Mouse (Mus musculus) forebrain, embryonic 16.5 days (tissue): ENCODE data around the gene Mrpl46. TPM values are rescaled to one million over a fixed set of nuclear protein-coding genes. Genes with fewer than 3 reads are reported as not detected.

ENCODE experiments used
- ATAC-seq: fragments of 200-750 bp; cut with Nextera tagmentation; 2 replicates; pipeline ENCODE4 v1.8.0; 2017; ENCODE audit warnings: mild to moderate bottlenecking, moderate library complexity
- H3K27ac ChIP-seq: fragments of 300-500 bp; sonication (generic); 2 replicates; pipeline ENCODE4 v1.5.1; 2014; ENCODE audit warnings: low read length, control low read depth
- H3K27me3 ChIP-seq: fragments of 300-500 bp; sonication (generic); replicated peaks from 2 replicates; pipeline ENCODE4 v1.6.1; 2014; ENCODE audit warnings: low read length; ENCODE audit not compliant: control insufficient read depth, insufficient read depth
- H3K36me3 ChIP-seq: fragments of 300-500 bp; sonication (generic); 2 replicates; pipeline ENCODE4 v1.6.1; 2014; ENCODE audit not compliant: control insufficient read depth, insufficient read depth
- H3K4me1 ChIP-seq: fragments of 300-500 bp; sonication (generic); replicated peaks from 2 replicates; pipeline ENCODE4 v1.6.1; 2014; ENCODE audit warnings: low read length; ENCODE audit not compliant: control insufficient read depth, insufficient read depth
- H3K4me2 ChIP-seq: fragments of 300-500 bp; sonication (generic); 2 replicates; pipeline ENCODE4 v1.6.1; 2014; ENCODE audit warnings: mild to moderate bottlenecking, low read length, control low read depth
- H3K4me3 ChIP-seq: fragments of 300-500 bp; sonication (generic); replicated peaks from 2 replicates; pipeline ENCODE4 v1.5.1; 2014; ENCODE audit warnings: mild to moderate bottlenecking, low read length, control low read depth
- H3K9ac ChIP-seq: fragments of 300-500 bp; sonication (generic); replicated peaks from 2 replicates; pipeline ENCODE4 v1.6.1; 2014; ENCODE audit warnings: low read depth, low read length, control low read depth
- H3K9me3 ChIP-seq: fragments of 300-500 bp; sonication (generic); 2 replicates; pipeline ENCODE4 v1.6.1; 2016; ENCODE audit warnings: low read length; ENCODE audit not compliant: control insufficient read depth
- WGBS: fragments of 180-500 bp; shearing (Covaris S2); extraction: QIAGEN DNeasy Blood & Tissue Kit; methylation state at CpG from one replicate; pipeline ENCODE4 v1.1.7; 2014; 5-methylcytosine and 5-hydroxymethylcytosine counted together
- polyA plus RNA-seq: library from polyadenylated mRNA; unstranded; fragments of >200 nt; fragmentation: Nextera tagmentation; extraction: Ambion mirVana; gene quantifications from 2 replicates; pipeline ENCODE4 v1.2.1, GENCODE M21; 2015

Gene Mrpl46
- polyA plus RNA-seq, 1 experiment from 2014 or later = 52.9 TPM

DNA sequence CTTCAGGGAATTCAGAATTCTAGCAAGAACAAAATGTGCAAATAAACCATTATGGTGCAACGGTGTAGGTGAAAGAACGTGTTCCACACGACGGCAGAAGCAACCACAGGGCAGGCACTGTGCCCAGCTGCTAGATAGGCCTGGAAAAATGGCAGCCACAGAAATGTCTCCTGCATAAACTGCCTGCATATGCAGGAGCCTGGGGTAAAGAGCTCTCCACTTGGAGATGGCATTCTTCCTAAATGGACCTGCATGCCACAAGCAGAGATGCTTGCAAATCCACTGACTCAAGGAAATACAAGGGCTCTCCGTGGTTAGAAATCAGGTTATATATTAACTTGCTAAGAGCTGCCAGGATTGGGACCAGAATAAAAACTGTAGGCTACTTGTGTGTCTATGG, 4.6 kb downstream of the Mrpl46 start:
- WGBS = 92% methylated on average over 5 of the region's 5 CpGs
- H3K9ac ChIP-seq = no peak overlapping the region
- no peaks in the 10 kb centered on the region for H3K27me3 ChIP-seq
- H3K36me3 ChIP-seq = peaks cover 31% of the 10 kb centered on the region
- ATAC-seq = no peak
- H3K4me1 ChIP-seq = peaks cover 9% of the 10 kb centered on the region
- H3K27ac ChIP-seq = no peak overlapping the region
- H3K4me2 ChIP-seq = no peak overlapping the region
- H3K9me3 ChIP-seq = no peaks in the 10 kb centered on the region
- H3K4me3 ChIP-seq = no peak overlapping the region

DNA sequence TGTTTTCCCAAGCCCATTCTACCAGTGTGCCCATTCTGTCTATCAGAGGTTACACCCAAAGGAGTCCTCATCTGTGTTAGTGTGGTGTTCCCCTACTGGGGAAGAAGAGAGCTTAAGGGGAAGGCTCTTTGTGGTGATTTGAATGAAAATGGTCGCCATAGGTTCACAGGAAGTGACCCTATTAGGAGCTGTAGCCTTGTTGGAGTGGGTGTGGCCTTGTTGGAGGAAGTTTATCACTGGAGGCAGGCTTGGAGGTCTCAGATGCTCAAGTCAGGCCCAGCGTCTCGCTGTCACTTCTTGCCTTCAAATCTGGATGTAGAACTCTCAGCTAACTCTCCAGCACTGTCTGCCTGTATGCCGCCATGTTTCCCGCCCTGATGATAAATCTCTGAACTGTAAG, 12.4 kb downstream of the Mrpl46 start:
- Histone ChIP-seq H3K9me3 (no peaks in the 10 kb centered on the region), H3K36me3 (peaks cover 11% of the 10 kb centered on the region), H3K4me2 (no peak overlapping the region), H3K27ac (no peak overlapping the region), H3K9ac (no peak overlapping the region), H3K27me3 (no peaks in the 10 kb centered on the region), H3K4me3 (no peak overlapping the region), H3K4me1 (peaks cover 7% of the 10 kb centered on the region; the same call in 1 of the 2 replicates)
- WGBS = 86% methylated on average over 5 of the region's 5 CpGs
- no peak for ATAC-seq

DNA sequence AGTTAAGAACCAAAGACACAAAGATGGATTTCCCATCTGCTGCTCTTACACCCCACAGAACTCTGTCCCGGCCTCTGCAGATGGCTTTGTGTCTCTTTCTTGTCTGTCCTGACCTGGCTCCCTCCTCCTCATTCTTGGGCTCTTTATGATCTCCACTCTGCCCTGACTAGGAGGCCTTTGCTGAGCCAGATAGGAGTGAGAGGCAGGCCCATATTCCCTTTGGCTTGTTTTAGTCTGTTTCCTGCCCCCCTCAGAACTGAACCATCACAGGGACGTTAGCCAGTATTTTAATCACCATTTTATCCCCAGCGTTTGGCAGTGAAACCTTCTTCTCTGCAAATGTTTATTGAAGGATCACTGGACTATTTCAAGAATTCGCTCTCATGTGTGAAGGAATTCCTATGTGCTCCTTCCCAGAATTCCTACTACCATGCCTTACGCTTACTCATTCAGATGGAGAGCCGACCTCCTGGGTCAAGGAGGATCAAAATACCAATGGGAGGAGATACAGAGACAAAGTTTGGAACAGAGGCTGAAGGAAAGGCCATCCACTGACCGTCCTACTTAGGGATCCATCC, 14.2 kb downstream of the Mrpl46 start:
- no peak overlapping the region for H3K9ac ChIP-seq
- no peaks in the 10 kb centered on the region for H3K36me3 ChIP-seq
- no peak overlapping the region for H3K4me3 ChIP-seq
- no peaks in the 10 kb centered on the region for H3K27me3 ChIP-seq
- no peaks in the 10 kb centered on the region for H3K9me3 ChIP-seq
- peaks cover 12% of the 10 kb centered on the region; the same call in 1 of the 2 replicates for H3K4me1 ChIP-seq
- H3K27ac ChIP-seq = no peak overlapping the region
- ATAC-seq = no peak
- WGBS = 76% methylated on average over 7 of the region's 7 CpGs
- no peak overlapping the region for H3K4me2 ChIP-seq

DNA sequence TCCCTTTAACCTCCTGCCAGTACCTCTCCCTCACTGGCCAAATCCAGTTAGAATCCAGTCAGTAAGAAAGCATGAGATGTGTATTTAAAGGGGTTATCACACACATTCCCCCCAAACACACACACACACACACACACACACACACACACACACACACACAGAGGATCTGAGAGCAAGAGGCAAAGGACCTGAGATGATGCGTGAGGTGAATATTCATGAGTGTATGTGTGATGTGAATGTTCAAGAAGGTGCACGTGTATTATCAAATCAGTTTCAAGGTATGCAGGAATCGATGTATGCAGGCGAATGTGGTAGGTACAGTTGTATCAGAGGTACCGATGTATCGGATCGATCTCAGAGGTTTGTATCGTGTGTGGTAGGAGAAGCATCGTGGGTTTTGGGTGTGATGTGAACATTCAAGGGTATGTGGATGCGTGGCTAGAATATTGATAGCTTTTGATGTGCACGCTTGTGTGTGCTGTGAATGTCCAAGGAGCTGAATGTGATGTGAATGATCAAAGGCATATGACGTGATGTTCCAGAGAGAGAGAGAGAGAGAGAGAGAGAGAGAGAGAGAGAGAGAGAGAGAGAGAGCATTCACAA, 15.3 kb downstream of the Mrpl46 start:
- Histone ChIP-seq H3K9me3 (no peaks in the 10 kb centered on the region), H3K9ac (no peak overlapping the region), H3K4me1 (peaks cover 12% of the 10 kb centered on the region; the same call in 1 of the 2 replicates), H3K36me3 (no peaks in the 10 kb centered on the region), H3K27me3 (no peaks in the 10 kb centered on the region), H3K27ac (no peak overlapping the region), H3K4me3 (no peak overlapping the region), H3K4me2 (no peak overlapping the region)
- ATAC-seq = no peak
- WGBS = 81% methylated on average over 12 of the region's 12 CpGs

DNA sequence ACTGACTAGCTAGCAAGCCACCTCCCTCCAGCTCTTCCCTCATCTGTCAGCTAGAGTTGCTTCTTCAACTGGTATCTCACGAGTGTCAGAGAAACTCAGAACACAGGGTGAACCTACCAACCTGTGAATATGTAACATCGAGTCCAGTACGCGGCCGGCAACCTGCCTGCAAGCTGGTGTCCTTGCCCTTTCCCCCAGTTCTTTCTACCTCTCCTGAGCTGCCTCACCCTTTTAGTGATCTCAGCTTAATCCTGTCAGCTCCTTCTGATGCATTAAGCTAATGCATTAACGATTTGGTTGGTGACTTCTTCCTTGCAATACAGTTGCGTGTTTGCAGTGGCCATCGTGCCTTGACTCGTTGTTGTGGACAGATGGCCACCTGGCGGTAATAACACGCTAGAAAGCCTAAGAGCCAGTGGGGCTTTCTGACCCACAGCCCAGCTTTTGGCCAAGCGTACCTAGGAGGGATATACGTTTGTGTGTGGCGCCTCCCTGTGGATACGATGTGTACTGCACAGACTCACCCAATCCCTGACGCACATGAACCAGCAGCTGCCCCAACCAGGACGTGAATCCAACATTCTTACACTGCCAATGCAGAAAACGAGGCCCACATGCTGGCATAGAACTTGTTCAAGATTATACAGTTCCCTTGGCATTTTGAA, 17.2 kb downstream of the Mrpl46 start:
- ATAC-seq = peak; percentile 83
- peak overlapping the region; percentile 49 for H3K4me2 ChIP-seq
- H3K36me3 ChIP-seq = no peaks in the 10 kb centered on the region
- H3K27me3 ChIP-seq = no peaks in the 10 kb centered on the region
- no peaks in the 10 kb centered on the region for H3K9me3 ChIP-seq
- peaks cover 12% of the 10 kb centered on the region; the same call in 1 of the 2 replicates for H3K4me1 ChIP-seq
- H3K4me3 ChIP-seq = 0 out of 2 replicates have a peak overlapping the region, but pooled peaks have one; percentile 21
- H3K27ac ChIP-seq = no peak overlapping the region
- peak overlapping the region; percentile 18 for H3K9ac ChIP-seq
- WGBS = 21% methylated on average over 18 of the region's 18 CpGs

DNA sequence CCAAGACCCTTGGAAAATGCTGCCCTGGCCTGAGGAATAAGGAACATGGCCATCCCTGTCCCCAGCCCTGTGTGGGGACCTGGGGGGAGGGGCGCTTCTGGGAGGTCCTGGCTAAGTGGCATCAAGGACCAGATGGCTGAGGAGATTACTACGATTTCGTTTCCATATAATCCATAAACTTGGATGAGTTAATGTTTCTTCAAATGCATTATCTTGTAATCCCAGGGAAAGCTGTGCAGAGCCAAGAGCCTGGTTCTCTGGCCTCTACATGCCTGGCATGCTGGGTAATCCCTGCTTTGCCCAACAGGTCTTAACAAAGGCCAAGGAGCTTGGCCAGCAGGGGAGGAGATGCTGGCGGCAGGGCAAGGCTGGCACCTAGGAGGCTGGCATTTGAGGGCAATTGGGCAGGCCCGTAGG, 18.1 kb downstream of the Mrpl46 start:
- Histone ChIP-seq H3K27me3 (no peaks in the 10 kb centered on the region), H3K27ac (no peak overlapping the region), H3K4me2 (no peak overlapping the region), H3K36me3 (no peaks in the 10 kb centered on the region), H3K4me1 (peaks cover 12% of the 10 kb centered on the region; the same call in 1 of the 2 replicates), H3K9ac (no peak overlapping the region), H3K4me3 (no peak overlapping the region), H3K9me3 (no peaks in the 10 kb centered on the region)
- no peak for ATAC-seq
- 55% methylated on average over 5 of the region's 5 CpGs for WGBS

DNA sequence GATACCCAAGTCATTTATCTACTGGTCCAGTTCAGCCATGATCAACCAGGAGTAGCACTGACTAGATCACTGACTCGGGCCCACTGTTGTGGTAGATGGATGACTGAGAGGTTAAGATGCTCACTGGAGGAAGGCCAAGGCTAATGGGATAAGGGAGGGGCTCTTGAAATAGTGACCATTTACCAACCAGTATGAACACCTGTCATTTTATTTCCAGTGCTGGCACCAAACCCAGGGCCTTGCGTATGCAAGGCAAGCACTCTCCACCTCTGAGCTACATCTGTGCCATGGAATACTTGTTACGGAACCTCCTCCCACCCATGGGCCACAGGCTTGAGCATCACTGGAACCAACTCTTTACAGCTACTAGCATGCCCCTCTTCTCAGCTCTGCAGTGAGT, 19.5 kb downstream of the Mrpl46 start:
- no peak for ATAC-seq
- H3K9ac ChIP-seq = no peak overlapping the region
- WGBS = 86% methylated on average over 3 of the region's 3 CpGs
- H3K27me3 ChIP-seq = no peaks in the 10 kb centered on the region
- H3K4me3 ChIP-seq = no peak overlapping the region
- peaks cover 12% of the 10 kb centered on the region; the same call in 1 of the 2 replicates for H3K4me1 ChIP-seq
- H3K9me3 ChIP-seq = no peaks in the 10 kb centered on the region
- H3K36me3 ChIP-seq = no peaks in the 10 kb centered on the region
- H3K4me2 ChIP-seq = no peak overlapping the region
- H3K27ac ChIP-seq = no peak overlapping the region

DNA sequence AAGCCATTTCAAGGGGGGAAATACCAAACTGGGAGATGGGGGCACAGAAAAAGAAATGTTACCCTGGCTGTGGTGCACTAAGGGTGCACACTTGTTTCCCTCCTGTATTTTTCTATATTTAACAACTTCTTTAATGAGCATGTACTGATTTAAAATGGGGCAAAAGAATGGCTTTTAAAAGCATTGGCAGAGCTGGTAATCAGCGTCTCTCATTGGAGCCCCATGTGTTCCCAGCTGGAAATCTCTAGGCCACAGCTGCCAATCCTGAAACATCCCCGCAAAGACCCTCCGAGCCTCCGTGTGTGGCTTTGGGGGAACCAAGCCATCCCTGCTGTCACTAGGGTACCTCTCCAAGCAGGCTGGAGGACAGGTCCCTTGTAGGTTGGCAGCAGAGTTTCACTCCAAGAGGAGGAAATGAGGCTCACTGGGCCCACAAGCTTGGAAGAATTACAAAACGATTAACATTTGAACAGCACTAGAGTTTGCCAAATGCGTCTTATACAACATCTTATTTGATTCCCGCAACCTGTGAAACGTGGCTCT, 28.8 kb downstream of the Mrpl46 start:
- Histone ChIP-seq H3K4me3 (no peak overlapping the region), H3K4me2 (peak overlapping the region; percentile 14), H3K27me3 (no peaks in the 10 kb centered on the region), H3K4me1 (peaks cover 16% of the 10 kb centered on the region), H3K9ac (no peak overlapping the region), H3K36me3 (no peaks in the 10 kb centered on the region), H3K9me3 (no peaks in the 10 kb centered on the region), H3K27ac (peak overlapping the region; percentile 72)
- peak; percentile 58 for ATAC-seq
- 30% methylated on average over 8 of the region's 8 CpGs for WGBS

DNA sequence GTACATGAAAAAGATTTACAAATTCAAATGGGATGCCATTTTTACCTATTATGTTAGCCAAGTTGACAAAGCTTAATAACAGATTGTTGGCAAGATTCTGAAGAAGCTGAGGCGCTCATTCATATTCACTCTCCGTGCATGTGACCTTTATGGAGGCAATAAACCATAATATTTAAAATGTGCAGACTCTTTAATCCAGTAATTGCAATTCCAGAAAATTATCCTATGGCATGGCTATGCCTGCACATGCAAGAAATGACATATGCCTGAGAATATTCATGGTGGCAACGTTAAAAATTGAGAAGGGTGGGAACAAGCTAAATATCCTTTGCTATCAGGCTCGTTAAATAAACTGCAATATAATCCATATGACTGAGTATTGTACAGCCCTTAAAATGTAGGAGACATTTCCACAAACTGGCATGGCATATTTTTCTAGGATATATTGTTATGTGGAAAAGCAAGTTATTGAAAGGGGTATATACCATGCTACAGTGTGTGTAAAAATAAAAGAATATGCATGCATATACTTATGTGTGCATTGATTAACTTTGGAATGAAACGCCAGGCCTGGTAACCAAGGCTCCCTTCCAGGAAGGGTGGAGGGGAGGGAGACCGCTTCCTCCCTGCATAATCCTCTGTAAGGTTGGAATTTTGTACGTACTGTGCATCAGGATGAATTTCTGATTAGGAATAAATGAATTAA, 29.4 kb downstream of the Mrpl46 start:
- peaks cover 16% of the 10 kb centered on the region for H3K4me1 ChIP-seq
- H3K4me2 ChIP-seq = peak overlapping the region; percentile 9
- no peak overlapping the region for H3K4me3 ChIP-seq
- no peaks in the 10 kb centered on the region for H3K36me3 ChIP-seq
- H3K9me3 ChIP-seq = no peaks in the 10 kb centered on the region
- H3K27ac ChIP-seq = peak overlapping the region; percentile 72
- H3K27me3 ChIP-seq = no peaks in the 10 kb centered on the region
- ATAC-seq = peak; percentile 87
- no peak overlapping the region for H3K9ac ChIP-seq
- WGBS = 37% methylated on average over 7 of the region's 7 CpGs
